Mouse (Mus musculus): ENCODE results near the gene Btbd35f14. TPM values are rescaled to one million over a fixed set of nuclear protein-coding genes. Genes with fewer than 3 reads are reported as not detected.
"Not testable (repeated sequence)": the region's sequence is repeated elsewhere in the genome, so short reads cannot be mapped to it uniquely, and the experiment has no call there.

Gene Btbd35f14
- polyA plus RNA-seq (2016; fragmentation: Nextera tagmentation; extraction: Ambion mirVana), result not detected in 2 replicates

DNA sequence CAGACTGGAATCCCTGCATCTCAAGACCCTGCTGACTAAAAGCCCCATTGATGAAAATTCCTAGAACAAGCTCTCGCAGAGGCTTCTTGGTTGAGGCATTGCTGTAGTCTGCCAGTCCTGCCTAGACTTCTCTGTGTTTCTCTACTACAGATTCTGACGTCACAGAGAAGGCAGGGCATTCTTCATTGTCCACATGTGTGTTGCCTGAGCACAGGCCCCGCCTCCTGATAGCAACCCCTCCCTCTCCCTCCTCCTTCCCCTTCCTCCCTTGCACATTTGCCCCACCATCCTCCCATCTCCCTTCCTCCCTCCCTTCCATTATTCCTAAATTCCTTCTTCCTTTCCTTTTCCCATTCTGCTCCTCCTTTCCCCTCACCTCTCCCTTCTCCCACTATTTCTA is at the start of gene Btbd35f14:
Btbd35f14 (minus strand) TSS at position 101 of the 400 bp plus-strand sequence.
- not testable (repeated sequence) for H3K4me1 ChIP-seq; ATAC-seq (ENCODE audit: low FRiP score, low read depth); H3K27me3 ChIP-seq; H3K4me3 ChIP-seq; H3K36me3 ChIP-seq; H3K4me2 ChIP-seq (replicated peaks); H3K27ac ChIP-seq (replicated peaks); H3K9me3 ChIP-seq; H3K9ac ChIP-seq (replicated peaks)
- no CpG with 5 or more reads among the region's 3 CpGs for WGBS

DNA sequence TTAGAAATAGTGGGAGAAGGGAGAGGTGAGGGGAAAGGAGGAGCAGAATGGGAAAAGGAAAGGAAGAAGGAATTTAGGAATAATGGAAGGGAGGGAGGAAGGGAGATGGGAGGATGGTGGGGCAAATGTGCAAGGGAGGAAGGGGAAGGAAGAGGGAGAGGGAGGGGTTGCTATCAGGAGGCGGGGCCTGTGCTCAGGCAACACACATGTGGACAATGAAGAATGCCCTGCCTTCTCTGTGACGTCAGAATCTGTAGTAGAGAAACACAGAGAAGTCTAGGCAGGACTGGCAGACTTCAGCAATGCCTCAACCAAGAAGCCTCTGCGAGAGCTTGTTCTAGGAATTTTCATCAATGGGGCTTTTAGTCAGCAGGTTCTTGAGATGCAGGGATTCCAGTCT is 45.3 kb downstream of the Btbd35f14 start, which contains the start of gene Btbd35f13:
Btbd35f13 (plus strand) TSS at position 301 of the 400 bp plus-strand sequence.
- H3K36me3 ChIP-seq; ATAC-seq (ENCODE audit: low FRiP score, low read depth); H3K27ac ChIP-seq (replicated peaks); H3K4me2 ChIP-seq (replicated peaks); H3K9ac ChIP-seq (replicated peaks); H3K4me1 ChIP-seq; H3K4me3 ChIP-seq; H3K27me3 ChIP-seq; H3K9me3 ChIP-seq: not testable (repeated sequence)
- 95% methylated on average over 2 of the region's 3 CpGs for WGBS

Other genes with a start within 250 kb of the Btbd35f14 start
- gene Btbd35f15, start 125.0 kb downstream of the Btbd35f14 start, polyA plus RNA-seq (2016; fragmentation: Nextera tagmentation; extraction: Ambion mirVana), result not detected in 2 replicates
- gene Btbd35f13, start 45.2 kb downstream of the Btbd35f14 start, polyA plus RNA-seq (2016; fragmentation: Nextera tagmentation; extraction: Ambion mirVana), result not detected in 2 replicates

Measured in midbrain, embryonic 12.5 days (tissue).